Mouse (Mus musculus): ENCODE measurements at regions not wholly inside any gene's neighbourhood (a gene's known extent, or its start where the extent isn't known, plus 50 kb on each side); places are given as distances from the start of the nearest gene placed in this dataset.

DNA sequence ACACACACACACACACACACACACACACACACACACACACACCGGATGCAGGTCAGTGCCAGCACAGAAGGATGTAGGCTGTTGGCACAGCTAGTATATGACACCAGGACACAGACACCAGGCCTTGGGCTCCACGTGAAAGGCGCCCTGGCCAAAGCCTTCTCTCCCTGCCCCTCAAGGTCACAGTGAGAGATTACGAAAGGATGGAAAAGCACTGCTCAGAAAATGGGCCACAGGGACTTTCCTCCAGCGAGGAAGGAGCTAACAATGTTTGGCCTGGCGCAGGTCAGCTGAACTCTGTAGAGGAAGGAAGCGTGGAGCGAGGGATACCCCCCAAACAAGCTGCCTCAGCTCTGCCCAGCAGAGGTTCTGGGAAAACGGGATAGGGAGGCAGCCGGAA is 161.0 kb downstream of the Ly86 start:
- ATAC-seq (ENCODE audit: low FRiP score, low read depth): no peak
- no peak overlapping the region for H3K4me2 ChIP-seq (replicated peaks)
- H3K27me3 ChIP-seq: peaks cover 51% of the 10 kb centered on the region
- H3K4me1 ChIP-seq: peaks cover 22% of the 10 kb centered on the region
- no peak overlapping the region for H3K4me3 ChIP-seq
- H3K9me3 ChIP-seq: no peaks in the 10 kb centered on the region
- WGBS: 68% methylated on average over 10 of the region's 10 CpGs
- 0 out of 2 replicates have a peak overlapping the region, but pooled peaks have one; percentile 30 for H3K27ac ChIP-seq (replicated peaks)
- H3K36me3 ChIP-seq: no peaks in the 10 kb centered on the region
- H3K9ac ChIP-seq (replicated peaks): no peak overlapping the region

DNA sequence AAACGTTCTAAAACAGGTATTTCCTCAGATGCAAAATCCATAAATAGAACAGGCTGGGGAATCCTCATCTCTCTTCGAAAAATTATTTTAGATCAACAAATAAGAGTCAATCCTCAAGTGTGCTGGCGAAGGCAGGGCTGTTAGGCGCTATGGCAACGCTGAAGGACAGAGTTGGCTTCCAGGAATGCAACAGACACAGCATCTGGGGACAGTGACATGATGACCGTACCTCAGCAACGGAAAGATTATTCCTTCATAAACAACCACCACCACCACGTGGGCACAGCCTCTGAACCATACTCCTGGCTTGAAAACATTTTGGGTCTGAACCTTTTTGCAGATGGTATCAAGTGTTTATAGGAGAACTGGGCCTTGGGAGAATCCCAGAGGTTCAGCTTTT is 161.7 kb downstream of the Ly86 start:
- peaks cover 57% of the 10 kb centered on the region for H3K27me3 ChIP-seq
- H3K4me3 ChIP-seq: no peak overlapping the region
- H3K4me2 ChIP-seq (replicated peaks): no peak overlapping the region
- H3K36me3 ChIP-seq: no peaks in the 10 kb centered on the region
- H3K27ac ChIP-seq (replicated peaks): no peak overlapping the region
- no peaks in the 10 kb centered on the region for H3K9me3 ChIP-seq
- H3K4me1 ChIP-seq: peaks cover 22% of the 10 kb centered on the region
- no peak for ATAC-seq (ENCODE audit: low FRiP score, low read depth)
- WGBS: 71% methylated on average over 8 of the region's 8 CpGs
- H3K9ac ChIP-seq (replicated peaks): no peak overlapping the region

DNA sequence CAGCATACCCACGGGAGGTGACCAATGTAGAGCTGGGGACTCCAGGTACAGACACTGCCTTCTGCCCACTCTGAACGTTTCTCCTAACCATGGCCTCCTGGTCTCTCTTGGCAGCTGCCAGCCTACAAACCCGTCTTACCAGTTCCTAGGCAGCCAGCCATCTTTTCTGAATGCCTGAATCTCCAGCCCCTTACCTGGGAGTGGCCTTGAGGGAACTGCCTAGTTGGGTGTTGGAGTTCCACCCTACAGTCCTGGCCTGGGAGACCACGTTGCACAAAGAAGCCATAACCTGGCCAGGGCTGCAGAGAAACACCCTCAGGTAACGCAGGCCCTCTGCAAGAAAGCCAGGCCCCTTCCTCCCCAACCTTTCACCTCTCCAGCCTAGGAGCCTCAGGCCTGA is 162.1 kb downstream of the Ly86 start:
- peaks cover 22% of the 10 kb centered on the region for H3K4me1 ChIP-seq
- WGBS: 77% methylated on average over 5 of the region's 5 CpGs
- H3K4me2 ChIP-seq (replicated peaks): no peak overlapping the region
- no peak overlapping the region for H3K9ac ChIP-seq (replicated peaks)
- H3K27me3 ChIP-seq: peaks cover 60% of the 10 kb centered on the region
- no peak overlapping the region for H3K4me3 ChIP-seq
- no peak overlapping the region for H3K27ac ChIP-seq (replicated peaks)
- H3K36me3 ChIP-seq: no peaks in the 10 kb centered on the region
- H3K9me3 ChIP-seq: no peaks in the 10 kb centered on the region
- ATAC-seq (ENCODE audit: low FRiP score, low read depth): no peak

DNA sequence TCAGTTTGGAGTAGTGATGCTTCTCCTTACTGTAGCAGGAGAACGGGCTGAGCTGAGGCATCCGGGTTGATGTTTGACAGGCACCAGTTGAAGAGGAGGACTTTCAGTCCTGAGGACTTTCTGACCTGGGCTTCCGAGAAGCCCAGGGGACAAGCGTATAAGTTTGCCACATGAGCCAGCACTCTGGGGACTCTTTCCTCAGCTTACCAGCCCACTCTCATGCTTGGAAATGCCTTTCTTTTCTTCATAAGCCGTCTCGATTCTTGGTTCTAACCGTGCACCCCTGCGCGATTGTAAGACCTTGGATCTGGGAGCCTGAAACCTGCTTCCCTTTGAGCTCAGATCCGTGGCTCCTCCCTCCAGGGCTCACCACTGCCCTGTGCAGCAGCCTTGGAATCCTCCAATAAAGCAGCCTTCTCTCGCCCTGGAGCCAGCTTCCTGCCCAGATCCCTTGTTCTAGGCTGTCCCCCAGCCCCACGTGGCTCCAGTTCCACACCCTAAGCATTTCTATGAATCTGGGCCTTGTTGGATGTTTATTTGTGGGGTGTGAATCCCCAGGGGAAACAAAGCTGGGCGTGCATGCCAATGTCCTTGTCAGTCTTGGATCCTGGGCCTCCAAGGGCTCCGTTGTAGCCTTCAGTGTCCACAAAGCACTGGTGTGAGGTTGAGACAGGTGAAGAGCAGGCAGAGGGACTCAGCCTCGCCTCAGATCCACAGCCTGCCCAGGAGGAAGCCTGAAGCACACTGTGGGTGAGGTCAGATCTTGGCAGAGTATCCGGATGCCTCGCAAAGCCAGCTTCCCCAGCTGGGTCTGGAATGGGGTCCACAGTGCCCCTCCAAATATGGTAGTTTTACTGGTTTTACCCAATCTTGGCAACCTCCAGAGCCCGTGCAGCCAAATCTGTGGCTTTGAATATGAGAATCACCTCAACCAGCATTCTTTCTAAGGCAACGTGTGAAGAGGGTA is 163.7 kb downstream of the Ly86 start:
- H3K27ac ChIP-seq (replicated peaks): peak overlapping the region; percentile 52
- H3K9me3 ChIP-seq: no peaks in the 10 kb centered on the region
- H3K9ac ChIP-seq (replicated peaks): no peak overlapping the region
- H3K4me3 ChIP-seq: no peak overlapping the region
- H3K36me3 ChIP-seq: no peaks in the 10 kb centered on the region
- H3K4me2 ChIP-seq (replicated peaks): no peak overlapping the region
- H3K27me3 ChIP-seq: peaks cover 66% of the 10 kb centered on the region
- ATAC-seq (ENCODE audit: low FRiP score, low read depth): no peak
- peaks cover 24% of the 10 kb centered on the region for H3K4me1 ChIP-seq
- 49% methylated on average over 19 of the region's 19 CpGs for WGBS

DNA sequence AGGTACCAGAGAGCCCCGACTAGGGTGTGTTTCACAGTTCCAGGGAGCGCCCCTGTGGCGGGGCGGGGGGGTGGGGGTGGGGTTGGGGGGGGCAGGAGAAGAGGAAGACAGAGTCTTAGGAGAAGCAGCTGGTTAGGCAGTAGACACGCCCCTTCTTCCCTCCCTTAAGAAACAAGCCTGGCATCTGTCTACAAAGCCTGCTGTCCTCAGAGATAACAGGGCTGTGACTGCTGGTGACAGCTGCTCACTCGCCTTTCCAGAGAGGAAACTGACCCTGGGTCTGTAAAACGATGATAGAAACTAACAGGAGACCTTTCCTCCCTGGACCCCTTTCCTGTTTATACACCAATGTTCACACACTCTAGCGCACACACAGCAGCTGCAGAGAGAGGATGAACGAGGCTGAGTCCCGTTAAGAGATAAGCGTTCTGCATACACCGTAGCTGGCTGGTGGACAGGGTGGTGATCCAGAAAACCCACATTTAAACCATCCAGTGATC is 164.4 kb downstream of the Ly86 start:
- no peaks in the 10 kb centered on the region for H3K36me3 ChIP-seq
- H3K9me3 ChIP-seq: no peaks in the 10 kb centered on the region
- H3K4me3 ChIP-seq: no peak overlapping the region
- H3K9ac ChIP-seq (replicated peaks): no peak overlapping the region
- peak; percentile 31 for ATAC-seq (ENCODE audit: low FRiP score, low read depth)
- 21% methylated on average over 12 of the region's 12 CpGs for WGBS
- H3K4me1 ChIP-seq: peaks cover 31% of the 10 kb centered on the region
- H3K4me2 ChIP-seq (replicated peaks): no peak overlapping the region
- peak overlapping the region; percentile 52 for H3K27ac ChIP-seq (replicated peaks)
- H3K27me3 ChIP-seq: peaks cover 66% of the 10 kb centered on the region

DNA sequence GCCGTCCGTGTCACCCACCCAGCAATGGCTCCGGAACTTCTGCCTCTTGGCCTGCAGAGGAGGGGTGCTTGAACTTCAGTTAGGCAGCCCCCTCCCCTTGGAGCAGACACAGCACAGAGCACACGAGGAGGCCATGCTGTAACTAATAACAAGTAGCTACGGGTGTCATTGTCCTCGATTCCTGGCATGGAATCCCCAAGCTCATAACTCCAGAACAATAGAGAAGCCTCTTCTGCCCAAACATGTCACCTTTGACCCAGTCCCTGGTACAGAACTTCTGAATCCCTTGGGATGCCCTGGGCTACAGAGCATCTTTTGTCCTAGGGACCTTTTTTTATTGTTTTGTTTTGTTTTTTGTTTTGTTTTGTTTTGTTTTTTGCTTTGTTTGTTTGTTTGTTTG is 165.5 kb downstream of the Ly86 start:
- no peak overlapping the region for H3K27ac ChIP-seq (replicated peaks)
- ATAC-seq (ENCODE audit: low FRiP score, low read depth): no peak
- H3K4me3 ChIP-seq: no peak overlapping the region
- no peak overlapping the region for H3K9ac ChIP-seq (replicated peaks)
- H3K9me3 ChIP-seq: no peaks in the 10 kb centered on the region
- no peak overlapping the region for H3K4me2 ChIP-seq (replicated peaks)
- 73% methylated on average over 6 of the region's 6 CpGs for WGBS
- no peaks in the 10 kb centered on the region for H3K36me3 ChIP-seq
- H3K27me3 ChIP-seq: peaks cover 66% of the 10 kb centered on the region
- peaks cover 35% of the 10 kb centered on the region for H3K4me1 ChIP-seq

DNA sequence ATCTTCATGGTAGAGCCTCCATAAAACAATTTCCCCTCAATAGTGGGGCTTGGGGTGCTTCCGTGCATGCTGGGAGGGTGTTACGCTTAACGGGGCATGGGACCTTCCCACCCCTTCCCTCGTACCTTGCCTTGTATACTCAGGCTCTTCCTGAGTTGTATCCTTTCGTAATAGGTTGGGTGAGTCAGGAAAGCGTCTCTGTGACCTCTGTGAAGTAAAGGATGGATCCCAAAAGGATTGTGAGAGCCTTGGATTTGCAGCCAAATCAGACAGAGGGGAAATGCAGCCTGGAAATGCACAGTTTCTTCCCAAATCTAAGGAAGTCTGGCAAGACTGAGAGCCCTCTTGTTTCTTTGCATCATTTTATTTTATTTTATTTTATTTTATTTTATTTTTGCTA is 166.0 kb downstream of the Ly86 start:
- ATAC-seq (ENCODE audit: low FRiP score, low read depth): no peak
- H3K9me3 ChIP-seq: no peaks in the 10 kb centered on the region
- no peaks in the 10 kb centered on the region for H3K36me3 ChIP-seq
- H3K9ac ChIP-seq (replicated peaks): no peak overlapping the region
- peaks cover 67% of the 10 kb centered on the region for H3K27me3 ChIP-seq
- H3K4me1 ChIP-seq: peaks cover 32% of the 10 kb centered on the region
- H3K27ac ChIP-seq (replicated peaks): no peak overlapping the region
- H3K4me2 ChIP-seq (replicated peaks): no peak overlapping the region
- WGBS: 85% methylated on average over 6 of the region's 6 CpGs
- no peak overlapping the region for H3K4me3 ChIP-seq

DNA sequence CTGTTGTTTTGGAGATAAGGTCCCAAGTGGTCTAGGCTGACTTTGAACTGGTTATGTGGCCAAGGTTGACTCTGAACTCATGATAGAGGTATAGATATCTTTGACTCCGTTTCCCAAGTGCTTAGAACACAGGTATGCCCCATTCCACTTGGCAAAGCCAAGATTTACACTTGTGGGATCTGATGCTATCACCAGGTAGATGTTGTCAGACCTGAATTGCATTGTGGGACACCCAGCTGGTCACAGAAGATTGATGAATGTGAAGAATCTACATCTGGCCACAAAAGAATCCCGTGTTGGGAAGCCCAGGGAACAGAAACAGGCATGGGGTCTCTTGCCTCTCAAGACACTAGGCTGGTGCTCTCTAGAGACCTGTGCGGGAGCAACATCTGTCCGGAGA is 166.4 kb downstream of the Ly86 start:
- H3K4me1 ChIP-seq: peaks cover 30% of the 10 kb centered on the region
- H3K36me3 ChIP-seq: no peaks in the 10 kb centered on the region
- H3K27me3 ChIP-seq: peaks cover 67% of the 10 kb centered on the region
- WGBS: 80% methylated on average over 4 of the region's 4 CpGs
- H3K9me3 ChIP-seq: no peaks in the 10 kb centered on the region
- H3K27ac ChIP-seq (replicated peaks): no peak overlapping the region
- H3K4me2 ChIP-seq (replicated peaks): no peak overlapping the region
- ATAC-seq (ENCODE audit: low FRiP score, low read depth): no peak
- no peak overlapping the region for H3K4me3 ChIP-seq
- no peak overlapping the region for H3K9ac ChIP-seq (replicated peaks)

DNA sequence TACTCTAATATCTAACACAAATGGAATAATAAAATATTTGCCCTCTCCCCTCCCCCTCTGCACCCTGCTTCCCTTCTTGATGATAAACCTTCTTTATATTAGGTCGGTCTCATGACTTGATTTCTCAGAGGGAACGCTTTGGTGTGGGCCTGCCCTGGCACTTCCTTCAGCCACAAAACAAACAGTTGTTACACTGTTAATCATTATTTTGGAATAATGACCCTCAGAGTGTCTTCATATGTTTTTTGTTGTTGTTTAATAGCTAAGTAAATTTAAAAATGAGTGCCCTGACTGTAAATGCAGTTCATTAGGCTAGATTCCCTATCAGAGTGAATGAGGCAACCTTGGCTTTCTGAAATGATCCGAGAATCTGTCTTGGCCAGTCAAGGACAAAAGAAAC is 167.8 kb downstream of the Ly86 start:
- H3K4me1 ChIP-seq: peaks cover 41% of the 10 kb centered on the region

DNA sequence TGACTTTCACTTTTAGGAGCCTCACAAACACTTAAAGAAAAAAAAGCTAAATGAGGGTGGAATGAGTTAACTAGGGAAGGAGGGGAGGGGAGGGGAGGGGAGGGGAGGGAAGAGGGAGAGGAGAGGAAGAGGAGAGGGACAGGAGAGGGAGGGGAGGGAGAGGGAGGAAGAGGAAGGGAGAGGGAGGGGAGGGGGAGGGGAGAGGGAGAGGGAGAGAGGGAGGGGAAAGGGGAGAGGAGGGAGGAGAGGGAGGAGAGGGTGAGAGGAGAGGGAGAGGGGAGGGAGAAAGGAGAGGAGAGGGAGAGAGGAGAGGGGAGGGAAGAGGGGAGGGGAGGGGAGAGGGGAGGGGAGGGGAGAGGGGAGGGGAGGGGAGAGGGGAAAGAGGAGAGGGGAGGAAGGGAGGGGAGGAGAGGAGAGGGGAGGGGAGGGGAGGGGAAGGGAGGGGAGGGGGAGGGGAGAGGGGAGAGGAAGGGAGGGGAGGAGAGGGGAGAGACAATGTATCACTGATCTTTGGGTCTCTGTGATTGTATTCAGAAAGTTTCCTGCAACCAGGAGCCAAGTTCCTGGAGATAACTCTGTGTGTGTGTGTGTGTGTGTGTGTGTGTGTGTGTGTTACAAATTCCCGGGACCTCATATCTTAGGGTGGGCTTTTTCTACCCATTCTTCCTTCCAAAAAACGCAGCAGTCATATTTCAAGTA is 168.3 kb downstream of the Ly86 start:
- Histone ChIP-seq H3K9me3 (no peaks in the 10 kb centered on the region), H3K4me3 (no peak overlapping the region), H3K4me1 (peaks cover 40% of the 10 kb centered on the region), H3K27ac (replicated peaks) (peak overlapping the region; percentile 88), H3K9ac (replicated peaks) (no peak overlapping the region), H3K4me2 (replicated peaks) (peak overlapping the region; percentile 46), H3K27me3 (peaks cover 55% of the 10 kb centered on the region), H3K36me3 (no peaks in the 10 kb centered on the region)
- WGBS: 17% methylated on average over 2 of the region's 2 CpGs
- ATAC-seq (ENCODE audit: low FRiP score, low read depth): no peak

More for the DNA sequence above, 167.8 kb downstream of the Ly86 start:
- H3K27me3 ChIP-seq: peaks cover 55% of the 10 kb centered on the region
- H3K4me3 ChIP-seq: no peak overlapping the region
- ATAC-seq (ENCODE audit: low FRiP score, low read depth): no peak
- H3K27ac ChIP-seq (replicated peaks): no peak overlapping the region
- H3K36me3 ChIP-seq: no peaks in the 10 kb centered on the region
- 83% methylated on average over 3 of the region's 3 CpGs for WGBS
- H3K4me2 ChIP-seq (replicated peaks): no peak overlapping the region
- H3K9ac ChIP-seq (replicated peaks): no peak overlapping the region
- no peaks in the 10 kb centered on the region for H3K9me3 ChIP-seq

DNA sequence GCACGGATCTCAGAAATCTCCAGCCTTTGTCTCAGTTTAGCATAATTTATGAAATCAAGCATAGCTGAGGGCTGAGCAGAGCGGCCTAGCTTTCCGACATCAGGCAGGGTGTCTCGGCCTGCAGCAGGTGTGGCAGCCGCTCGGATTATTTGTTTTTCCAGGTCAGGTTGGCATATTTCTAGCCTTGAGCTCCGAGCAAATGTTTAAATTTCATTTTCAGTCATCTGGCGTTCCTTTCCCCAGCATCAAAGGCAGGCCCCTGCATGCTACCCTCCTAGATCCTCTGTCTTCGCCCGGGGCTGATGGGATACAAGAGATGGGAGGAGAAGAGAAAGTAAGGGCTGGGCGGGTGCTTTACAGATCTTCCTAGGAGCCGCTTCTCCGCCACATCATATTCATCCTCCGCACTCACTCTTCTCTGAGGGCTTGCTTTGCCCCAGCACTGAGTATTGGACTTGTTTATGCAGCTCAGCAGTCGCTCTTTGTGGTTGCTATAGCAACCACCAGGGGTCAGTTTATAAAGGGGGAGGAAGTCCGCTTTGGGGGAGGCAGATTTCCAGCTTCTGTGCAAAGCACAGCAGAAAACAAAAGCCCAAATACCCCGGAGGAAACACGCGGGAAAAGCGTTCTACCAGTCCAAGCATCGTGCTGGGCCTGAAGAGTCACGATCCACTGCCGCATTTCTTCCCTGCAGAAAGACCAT is 169.0 kb downstream of the Ly86 start:
- Histone ChIP-seq H3K4me2 (replicated peaks) (peak overlapping the region; percentile 46), H3K9me3 (no peaks in the 10 kb centered on the region), H3K9ac (replicated peaks) (peak overlapping the region; percentile 49), H3K4me1 (peaks cover 33% of the 10 kb centered on the region), H3K27me3 (peaks cover 54% of the 10 kb centered on the region), H3K4me3 (peak overlapping the region; percentile 17; the same call in 1 of the 2 replicates), H3K27ac (replicated peaks) (peak overlapping the region; percentile 88), H3K36me3 (no peaks in the 10 kb centered on the region)
- ATAC-seq (ENCODE audit: low FRiP score, low read depth): peak; percentile 67
- 4% methylated on average over 23 of the region's 23 CpGs for WGBS
